Mouse (Mus musculus) olfactory bulb, adult 2 months (tissue): Measurements from ENCODE around the gene Atp6v1g3.

Experiments used
- CTCF ChIP-seq: fragments of 200-500 bp; IDR thresholded peaks from 2 replicates; pipeline ENCODE4 v1.5.1; 2012; ENCODE audit warnings: low read depth, mild to moderate bottlenecking, low read length, moderate library complexity; ENCODE audit not compliant: insufficient read depth
- POLR2A ChIP-seq: fragments of 200-500 bp; IDR thresholded peaks from 2 replicates; pipeline ENCODE4 v1.6.1; 2012; ENCODE audit warnings: mild to moderate bottlenecking, low read depth, low read length, moderate library complexity; ENCODE audit not compliant: insufficient read depth

DNA sequence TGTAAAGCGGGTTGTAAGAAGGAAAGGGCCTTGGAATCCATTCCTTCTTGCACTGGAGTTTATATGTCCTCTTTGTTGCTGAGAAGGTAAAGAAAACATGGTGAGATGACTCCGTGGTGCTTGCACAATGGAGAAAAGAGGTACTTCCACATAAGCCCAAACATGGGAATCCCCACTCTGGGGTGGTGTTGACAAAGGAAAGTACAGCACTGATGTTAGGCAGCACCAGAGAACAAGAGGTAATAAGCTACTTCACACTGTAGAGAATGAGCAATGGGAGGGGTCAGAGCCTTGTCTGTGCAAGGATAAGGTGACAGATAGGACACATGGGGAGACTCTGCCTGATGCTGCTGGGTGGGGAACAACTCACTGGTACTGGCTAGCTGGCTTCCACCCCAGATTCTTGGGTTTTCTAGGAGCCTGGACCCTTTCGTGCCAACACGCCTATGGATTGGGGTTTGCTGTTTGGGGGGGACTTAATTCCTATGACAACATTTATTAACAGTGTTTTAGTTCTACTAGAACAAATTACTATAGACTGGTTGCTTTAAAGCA lies 49.6 kb downstream of the Atp6v1g3 start:
- TF ChIP-seq POLR2A (no peak), CTCF (no peak)
